Mouse (Mus musculus) adipocyte (in vitro differentiated cells): Measurements from ENCODE around the gene Lrrc42.

ENCODE experiments used
- DNase-seq: peaks from one replicate; pipeline ENCODE4 v3.0.0-alpha.2; 2016; ENCODE audit warnings: low spot score

Lrrc42 gene

DNA sequence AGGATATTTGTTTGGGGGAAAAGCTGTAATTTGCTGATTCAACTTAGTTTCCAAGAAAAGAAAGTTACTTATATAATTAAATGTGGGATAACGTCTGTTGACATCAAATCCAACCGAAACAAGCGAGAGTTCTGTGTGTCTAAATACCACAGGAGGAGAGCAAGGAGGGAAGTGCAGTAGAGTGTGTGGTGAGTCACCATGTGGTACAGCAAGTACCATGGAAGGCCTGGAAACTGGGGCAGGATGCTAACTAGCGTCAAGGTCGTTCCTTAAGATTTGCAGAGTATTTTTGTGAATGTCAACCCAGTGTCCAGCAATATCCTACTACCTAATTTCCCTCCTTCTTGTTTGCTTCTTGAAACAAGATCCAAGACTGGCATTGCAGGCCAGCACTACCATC, 55.3 kb downstream of the Lrrc42 start:
- no peak for DNase-seq

GRCm38 (mm10) chr4:107196454-107196853, 56.9 kb downstream of the Lrrc42 start:
- DNase-seq: no peak

DNA sequence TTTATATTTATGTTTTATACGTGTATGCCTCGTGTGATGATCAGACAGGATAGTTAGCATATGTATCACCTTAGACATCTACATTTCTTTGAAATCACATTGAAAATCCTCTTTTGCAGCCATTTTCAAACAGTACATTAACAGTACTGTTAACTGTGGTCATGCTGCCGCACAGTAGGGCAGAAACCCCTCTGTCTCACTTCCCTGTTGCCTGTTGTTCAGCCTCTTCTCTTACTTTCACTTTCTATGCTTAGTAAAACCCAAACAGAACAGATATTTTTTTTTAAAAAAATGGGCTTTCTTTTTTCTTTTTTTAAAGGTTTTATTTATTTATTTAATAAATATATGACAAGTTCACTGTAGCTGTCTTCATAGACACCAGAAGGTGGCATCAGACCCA, 59.5 kb downstream of the Lrrc42 start:
- no peak for DNase-seq

- DNase-seq: no peak
Observed at GRCm38 (mm10) chr4:107185703-107186102, 67.6 kb downstream of the Lrrc42 start.
